ENCODE assay signal across 24 mouse cellular contexts in the genomic region with DNA sequence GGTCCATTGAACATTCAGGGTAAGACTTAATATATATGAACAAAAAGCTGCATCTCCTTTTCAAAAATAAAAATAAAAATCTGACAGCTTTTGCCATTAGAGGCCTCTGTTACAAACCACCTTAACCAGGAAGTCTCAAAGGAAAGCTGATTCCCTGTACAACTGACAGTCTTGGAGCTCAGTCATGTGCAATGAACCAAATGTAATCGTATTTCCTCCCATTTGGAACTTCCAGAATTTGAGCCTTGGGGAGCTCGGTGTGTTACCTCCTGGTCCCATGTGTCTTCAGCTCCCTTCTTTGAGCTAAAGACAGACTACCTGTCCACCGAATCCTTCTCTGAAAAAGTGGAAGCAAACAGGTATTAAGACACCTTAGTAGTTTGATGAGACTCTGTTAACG.
"Had no signal": no experiment of that assay in that cellular context is flagged by ENCODE, and none has a peak within 500 bp of the region (broad histone marks: within the 10 kb centered on the region; RNA-seq: fewer than 3 reads in every experiment).

No protein-coding gene starts in this region.

- ATAC-seq: forebrain, postnatal 0 days; hindbrain, postnatal 0 days; intestine, embryonic 16.5 days; liver, embryonic 12.5 days had no signal

- H3K9ac ChIP-seq: forebrain, postnatal 0 days; heart, embryonic 13.5 days; heart, embryonic 15.5 days; hindbrain, embryonic 13.5 days; hindbrain, embryonic 15.5 days; limb, embryonic 13.5 days; limb, embryonic 15.5 days; liver, embryonic 12.5 days; liver, embryonic 14.5 days had no signal

- H3K9me3 ChIP-seq: heart, embryonic 13.5 days; heart, embryonic 15.5 days; hindbrain, embryonic 13.5 days; hindbrain, embryonic 15.5 days; limb, embryonic 13.5 days; limb, embryonic 15.5 days; liver, embryonic 12.5 days had no signal

- H3K4me1 ChIP-seq: heart, embryonic 13.5 days; heart, embryonic 15.5 days; hindbrain, embryonic 15.5 days; limb, embryonic 13.5 days; liver, embryonic 12.5 days had no signal

- H3K27ac ChIP-seq: heart, adult 2 months; heart, embryonic 13.5 days; heart, embryonic 15.5 days; hindbrain, embryonic 13.5 days; hindbrain, embryonic 15.5 days; hindbrain, postnatal 0 days; limb, embryonic 13.5 days; limb, embryonic 15.5 days; liver, embryonic 12.5 days; liver, embryonic 14.5 days had no signal

- H3K4me2 ChIP-seq: heart, embryonic 11.5 days; heart, embryonic 13.5 days; heart, embryonic 15.5 days; hindbrain, embryonic 13.5 days; hindbrain, embryonic 15.5 days; limb, embryonic 13.5 days; limb, embryonic 15.5 days; liver, embryonic 12.5 days had no signal

- H3K4me3 ChIP-seq: heart, adult 2 months; heart, embryonic 13.5 days; heart, embryonic 15.5 days; hindbrain, embryonic 13.5 days; hindbrain, embryonic 15.5 days; limb, embryonic 13.5 days; limb, embryonic 15.5 days; liver, embryonic 12.5 days had no signal

- H3K36me3 ChIP-seq: heart, embryonic 13.5 days; heart, embryonic 15.5 days; hindbrain, embryonic 13.5 days; hindbrain, embryonic 15.5 days; limb, embryonic 13.5 days; limb, embryonic 15.5 days; liver, embryonic 12.5 days had no signal

- DNase-seq: forebrain, postnatal 0 days; gastrocnemius, postnatal 14 days; gastrocnemius, postnatal 36 days; heart, adult 11 months; heart, adult 2 months; heart, postnatal 14 days; heart, postnatal 36 days; kidney, adult 11 months; kidney, adult 8-10 months; kidney, postnatal 10 days; layer of hippocampus, adult 9-11 months; layer of hippocampus, postnatal 36 days; left cerebral cortex, postnatal 4 days had no signal

- H3K27me3 ChIP-seq: heart, embryonic 13.5 days; heart, embryonic 15.5 days; hindbrain, embryonic 15.5 days; limb, embryonic 13.5 days; limb, embryonic 15.5 days; liver, embryonic 12.5 days had no signal
